Mouse (Mus musculus): Measurements from ENCODE around the gene Maml3. TPM values are rescaled to one million over a fixed set of nuclear protein-coding genes. Genes with fewer than 3 reads are reported as not detected.
A peak's percentile ranks its signal among the peaks of the same experiment; 100 is the strongest.

Gene Maml3
- polyA plus RNA-seq, 1 experiment from 2014 or later: 9.2 TPM

DNA sequence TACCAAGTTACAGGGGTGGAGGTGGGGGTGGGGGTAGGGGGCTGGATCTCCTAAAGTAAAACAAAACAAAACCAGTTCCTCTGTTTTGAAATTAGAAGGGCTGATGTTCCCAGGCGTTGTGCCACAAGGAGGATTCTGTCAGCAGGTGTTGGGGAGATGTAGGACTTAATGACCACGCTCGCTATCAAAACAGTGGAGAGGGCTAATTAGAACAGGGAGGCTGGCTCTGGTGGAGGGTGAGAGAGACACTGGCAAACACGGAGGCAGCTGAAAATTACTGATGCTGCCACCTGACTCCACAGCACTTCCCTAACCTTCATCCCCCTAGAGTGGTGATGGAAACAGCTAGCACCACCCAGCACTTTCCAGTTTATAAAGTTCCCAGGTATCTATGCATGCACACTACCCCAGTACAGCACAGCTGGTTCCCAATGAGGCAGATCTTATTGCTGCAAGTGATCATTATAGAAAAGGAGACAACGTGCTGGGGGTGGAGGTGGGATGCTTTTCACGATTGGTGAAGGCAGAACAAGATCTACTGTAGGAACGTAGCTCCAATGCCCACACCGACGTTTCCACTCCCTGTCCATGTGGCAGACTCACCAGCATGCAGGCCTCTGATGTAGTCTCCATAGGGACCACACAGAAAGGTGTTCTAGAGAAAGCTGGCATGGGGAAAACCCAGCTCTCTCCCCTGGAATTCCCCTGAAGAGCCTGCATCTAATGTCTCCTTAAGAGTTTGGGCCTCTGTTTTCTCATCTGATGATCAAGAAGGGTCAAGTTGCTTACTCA, 332.8 kb downstream of the Maml3 start:
- Histone ChIP-seq H3K9me3 (no peaks in the 10 kb centered on the region), H3K4me2 (replicated peaks) (no peak overlapping the region), H3K36me3 (no peaks in the 10 kb centered on the region), H3K4me3 (no peak overlapping the region), H3K9ac (no peak overlapping the region), H3K27me3 (replicated peaks) (no peaks in the 10 kb centered on the region), H3K4me1 (no peaks in the 10 kb centered on the region; the same call in 1 of the 2 replicates), H3K27ac (no peak overlapping the region)
- no peak for ATAC-seq (ENCODE audit: low FRiP score, low read depth)
- WGBS: 74% methylated on average over 9 of the region's 9 CpGs

- Histone ChIP-seq H3K4me3 (no peak overlapping the region), H3K36me3 (no peaks in the 10 kb centered on the region), H3K4me2 (replicated peaks) (no peak overlapping the region), H3K4me1 (no peaks in the 10 kb centered on the region; the same call in 1 of the 2 replicates), H3K27me3 (replicated peaks) (no peaks in the 10 kb centered on the region), H3K9me3 (no peaks in the 10 kb centered on the region), H3K9ac (no peak overlapping the region), H3K27ac (no peak overlapping the region)
- no peak for ATAC-seq (ENCODE audit: low FRiP score, low read depth)
- 92% methylated on average over 6 of the region's 6 CpGs for WGBS
Measured at GRCm38 (mm10) chr3:51769196-51769595, 335.7 kb downstream of the Maml3 start.

- ATAC-seq (ENCODE audit: low FRiP score, low read depth): no peak
- H3K27ac ChIP-seq: 0 out of 2 replicates have a peak overlapping the region, but pooled peaks have one; percentile 5
Measured at GRCm38 (mm10) chr3:51765220-51765923, 339.5 kb downstream of the Maml3 start.

DNA sequence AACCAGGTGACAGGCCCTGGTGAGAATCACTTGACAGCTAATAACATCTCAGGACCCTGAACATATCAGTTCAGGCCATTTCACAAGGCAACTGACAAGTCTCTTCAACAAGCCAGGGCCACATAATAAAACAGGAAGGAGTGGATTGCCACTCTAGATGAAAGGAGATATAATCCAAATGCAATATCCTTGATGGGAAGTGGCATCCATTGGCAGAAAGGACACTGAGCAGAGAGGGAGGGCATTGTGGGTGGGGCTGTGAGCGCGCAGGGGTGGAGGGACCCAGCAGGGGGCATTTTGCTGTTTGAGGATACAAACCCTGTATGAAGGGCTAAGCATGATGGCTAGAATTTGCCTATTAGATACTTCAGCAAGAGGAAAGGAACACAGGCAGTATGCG, 340.7 kb downstream of the Maml3 start:
- H3K9ac ChIP-seq: no peak overlapping the region
- no peak overlapping the region for H3K27ac ChIP-seq
- no peaks in the 10 kb centered on the region for H3K9me3 ChIP-seq
- WGBS: 89% methylated on average over 3 of the region's 3 CpGs
- no peak for ATAC-seq (ENCODE audit: low FRiP score, low read depth)
- H3K4me1 ChIP-seq: peaks cover 9% of the 10 kb centered on the region; the same call in 1 of the 2 replicates
- no peak overlapping the region for H3K4me2 ChIP-seq (replicated peaks)
- no peak overlapping the region for H3K4me3 ChIP-seq
- no peaks in the 10 kb centered on the region for H3K27me3 ChIP-seq (replicated peaks)
- no peaks in the 10 kb centered on the region for H3K36me3 ChIP-seq

More at GRCm38 (mm10) chr3:51765220-51765923, 339.5 kb downstream of the Maml3 start:
- Histone ChIP-seq H3K4me1 (peaks cover 9% of the 10 kb centered on the region; the same call in 1 of the 2 replicates), H3K36me3 (no peaks in the 10 kb centered on the region), H3K9ac (no peak overlapping the region), H3K9me3 (no peaks in the 10 kb centered on the region), H3K4me2 (replicated peaks) (no peak overlapping the region), H3K4me3 (no peak overlapping the region), H3K27me3 (replicated peaks) (no peaks in the 10 kb centered on the region)
- WGBS: 86% methylated on average over 12 of the region's 12 CpGs

DNA sequence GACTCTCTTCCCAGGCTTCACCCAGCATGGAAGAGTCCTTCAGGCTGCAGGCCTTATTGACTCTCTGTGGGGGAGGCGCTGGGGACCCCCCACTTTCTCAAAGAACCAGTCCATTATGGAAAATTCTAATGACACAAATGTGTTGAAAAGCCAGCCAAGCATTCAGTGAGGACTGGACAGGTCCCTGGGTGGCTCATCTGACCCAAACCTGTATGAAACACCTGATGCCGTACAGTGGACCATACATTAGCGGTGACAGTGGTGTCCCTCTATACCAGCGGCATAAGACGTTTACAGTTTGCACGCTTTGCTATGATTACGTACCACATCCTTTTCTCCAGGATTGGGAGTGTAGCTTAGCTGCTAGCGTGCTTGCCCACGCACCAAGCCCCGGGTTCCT, 342.0 kb downstream of the Maml3 start:
- H3K4me2 ChIP-seq (replicated peaks): no peak overlapping the region
- H3K27ac ChIP-seq: no peak overlapping the region
- no peaks in the 10 kb centered on the region for H3K27me3 ChIP-seq (replicated peaks)
- H3K36me3 ChIP-seq: no peaks in the 10 kb centered on the region
- H3K4me3 ChIP-seq: no peak overlapping the region
- WGBS: 94% methylated on average over 10 of the region's 10 CpGs
- ATAC-seq (ENCODE audit: low FRiP score, low read depth): no peak
- H3K9ac ChIP-seq: no peak overlapping the region
- H3K9me3 ChIP-seq: no peaks in the 10 kb centered on the region
- H3K4me1 ChIP-seq: peaks cover 9% of the 10 kb centered on the region; the same call in 1 of the 2 replicates

DNA sequence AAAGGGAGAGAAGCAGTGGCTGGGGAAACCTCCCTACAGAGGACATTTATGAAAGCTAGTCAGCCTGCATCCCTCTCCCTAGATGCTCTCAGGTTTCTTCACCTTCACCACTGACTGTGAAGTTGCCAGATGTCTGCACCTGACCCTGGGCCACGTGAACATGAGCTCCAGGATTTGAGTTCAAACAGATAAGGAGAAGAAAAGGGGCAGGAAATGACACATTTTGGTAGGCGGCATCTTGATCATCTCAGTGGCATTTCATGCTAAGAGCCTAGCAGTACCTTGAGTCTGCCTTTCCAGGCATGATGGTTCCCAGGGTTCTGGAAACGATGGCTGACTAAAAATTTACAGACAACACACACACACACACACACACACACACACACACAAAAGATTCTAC, 345.3 kb downstream of the Maml3 start:
- ATAC-seq (ENCODE audit: low FRiP score, low read depth): no peak
- Histone ChIP-seq H3K4me2 (replicated peaks) (no peak overlapping the region), H3K27me3 (replicated peaks) (no peaks in the 10 kb centered on the region), H3K4me1 (peaks cover 9% of the 10 kb centered on the region; the same call in 1 of the 2 replicates), H3K36me3 (no peaks in the 10 kb centered on the region), H3K27ac (no peak overlapping the region), H3K9ac (no peak overlapping the region), H3K9me3 (no peaks in the 10 kb centered on the region), H3K4me3 (no peak overlapping the region)
- WGBS: 84% methylated on average over 3 of the region's 3 CpGs

DNA sequence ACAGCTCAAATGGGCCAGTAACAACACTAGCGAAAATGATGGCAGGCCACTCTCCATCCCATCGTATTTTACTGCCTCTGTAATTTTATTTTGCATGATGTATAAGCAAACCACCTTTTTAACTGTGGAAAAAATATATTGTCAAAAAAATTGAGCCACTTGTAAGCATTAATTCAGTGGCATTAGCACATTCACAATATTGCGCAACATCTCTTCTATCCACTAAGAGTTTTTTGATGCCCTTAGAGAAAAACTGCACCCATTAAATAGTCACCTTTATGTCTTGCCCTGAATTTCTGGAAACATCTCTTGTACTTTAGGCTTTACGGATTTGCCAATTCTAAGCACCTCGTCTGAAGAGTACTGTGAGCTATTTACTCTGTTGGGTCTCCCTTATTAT, 347.8 kb downstream of the Maml3 start:
- 96% methylated on average over 5 of the region's 5 CpGs for WGBS
- Histone ChIP-seq H3K4me2 (replicated peaks) (no peak overlapping the region), H3K9ac (no peak overlapping the region), H3K36me3 (no peaks in the 10 kb centered on the region), H3K4me1 (0 out of 2 replicates have a peak, but pooled peaks cover 2% of the 10 kb centered on the region), H3K9me3 (no peaks in the 10 kb centered on the region), H3K4me3 (no peak overlapping the region), H3K27me3 (replicated peaks) (no peaks in the 10 kb centered on the region), H3K27ac (no peak overlapping the region)
- no peak for ATAC-seq (ENCODE audit: low FRiP score, low read depth)

- H3K4me1 ChIP-seq: peaks cover 8% of the 10 kb centered on the region
- ATAC-seq (ENCODE audit: low FRiP score, low read depth): no peak
- WGBS: 83% methylated on average over 5 of the region's 5 CpGs
Measured at GRCm38 (mm10) chr3:51756283-51756682, 348.6 kb downstream of the Maml3 start.

GRCm38 (mm10) chr3:51753262-51753661, 351.6 kb downstream of the Maml3 start:
- H3K36me3 ChIP-seq: no peaks in the 10 kb centered on the region
- H3K4me1 ChIP-seq: peaks cover 36% of the 10 kb centered on the region
- H3K4me2 ChIP-seq (replicated peaks): no peak overlapping the region
- ATAC-seq (ENCODE audit: low FRiP score, low read depth): no peak
- no peak overlapping the region for H3K4me3 ChIP-seq
- WGBS: 87% methylated on average over 5 of the region's 5 CpGs
- H3K9ac ChIP-seq: no peak overlapping the region
- H3K9me3 ChIP-seq: no peaks in the 10 kb centered on the region
- H3K27me3 ChIP-seq (replicated peaks): no peaks in the 10 kb centered on the region
- H3K27ac ChIP-seq: no peak overlapping the region

More at GRCm38 (mm10) chr3:51756283-51756682, 348.6 kb downstream of the Maml3 start:
- Histone ChIP-seq H3K27me3 (replicated peaks) (no peaks in the 10 kb centered on the region), H3K4me2 (replicated peaks) (no peak overlapping the region), H3K9me3 (no peaks in the 10 kb centered on the region), H3K36me3 (no peaks in the 10 kb centered on the region), H3K27ac (no peak overlapping the region), H3K9ac (no peak overlapping the region), H3K4me3 (no peak overlapping the region)

DNA sequence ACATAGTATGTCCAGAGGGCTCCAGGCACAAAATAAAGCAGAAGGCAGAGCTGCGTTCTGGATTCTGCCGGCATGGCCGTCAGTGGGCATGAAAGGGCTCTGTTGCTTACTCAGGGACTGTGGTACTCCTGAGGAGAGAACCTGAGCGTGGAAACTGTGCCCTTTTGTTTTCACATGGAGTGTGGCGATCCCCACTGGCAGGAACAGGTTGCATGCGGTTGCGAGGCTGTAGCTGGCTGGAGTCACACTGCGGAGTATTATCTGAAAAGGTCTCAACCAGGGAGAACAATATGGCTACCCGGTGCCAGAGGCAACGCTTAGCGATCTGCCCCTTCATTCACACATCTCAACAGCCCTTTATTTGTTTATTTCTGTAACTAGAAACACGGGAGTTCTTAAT, 353.4 kb downstream of the Maml3 start:
- no peak overlapping the region for H3K4me3 ChIP-seq
- no peak overlapping the region for H3K9ac ChIP-seq
- 73% methylated on average over 12 of the region's 12 CpGs for WGBS
- no peak for ATAC-seq (ENCODE audit: low FRiP score, low read depth)
- H3K27ac ChIP-seq: no peak overlapping the region
- no peaks in the 10 kb centered on the region for H3K9me3 ChIP-seq
- no peaks in the 10 kb centered on the region for H3K27me3 ChIP-seq (replicated peaks)
- no peak overlapping the region for H3K4me2 ChIP-seq (replicated peaks)
- no peaks in the 10 kb centered on the region for H3K36me3 ChIP-seq
- H3K4me1 ChIP-seq: peaks cover 42% of the 10 kb centered on the region

DNA sequence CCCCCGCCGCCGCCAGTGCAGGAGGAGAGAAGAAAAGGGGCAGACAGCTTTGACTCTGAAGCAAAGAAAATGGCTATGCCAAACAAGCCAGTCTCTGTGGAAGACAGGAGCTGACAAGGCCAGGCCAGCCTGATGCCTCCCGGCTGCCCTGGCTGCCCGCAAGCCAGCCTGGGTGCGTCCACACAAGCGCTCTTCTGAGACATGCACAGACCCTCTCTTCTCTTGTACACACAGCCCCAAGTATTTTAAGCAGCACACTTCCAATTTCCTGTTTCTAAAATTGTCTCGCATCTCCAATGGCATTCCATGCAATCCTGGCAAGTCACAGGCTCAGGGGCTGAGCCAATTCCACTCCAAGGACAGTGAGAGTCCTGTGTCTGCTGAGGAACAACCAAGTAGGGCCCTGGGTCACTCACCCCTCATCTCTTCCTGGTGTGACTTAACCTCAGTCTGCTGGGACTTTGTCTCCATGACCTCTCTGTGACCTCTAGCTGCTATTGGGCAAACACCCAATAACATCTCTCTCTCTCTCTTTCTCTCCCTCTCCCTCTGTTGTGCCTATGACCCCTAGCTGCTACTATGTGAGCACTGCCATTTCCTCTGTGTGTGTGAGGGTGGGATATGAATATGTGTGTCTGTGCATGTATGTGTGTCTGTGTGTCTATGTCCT, 354.9 kb downstream of the Maml3 start:
- ATAC-seq (ENCODE audit: low FRiP score, low read depth): peak; percentile 37
- Histone ChIP-seq H3K27me3 (replicated peaks) (no peaks in the 10 kb centered on the region), H3K4me2 (replicated peaks) (0 out of 2 replicates have a peak overlapping the region, but pooled peaks have one; percentile 16), H3K27ac (peak overlapping the region; percentile 86), H3K4me3 (no peak overlapping the region), H3K9me3 (no peaks in the 10 kb centered on the region), H3K36me3 (no peaks in the 10 kb centered on the region), H3K4me1 (peaks cover 42% of the 10 kb centered on the region), H3K9ac (0 out of 2 replicates have a peak overlapping the region, but pooled peaks have one; percentile 33)
- WGBS: 35% methylated on average over 8 of the region's 8 CpGs

GRCm38 (mm10) chr3:51749421-51749811, 355.5 kb downstream of the Maml3 start:
- ATAC-seq (ENCODE audit: low FRiP score, low read depth): peak; percentile 41
- peak overlapping the region; percentile 86 for H3K27ac ChIP-seq
- H3K9me3 ChIP-seq: no peaks in the 10 kb centered on the region
- 0 out of 2 replicates have a peak overlapping the region, but pooled peaks have one; percentile 33 for H3K9ac ChIP-seq
- no peaks in the 10 kb centered on the region for H3K36me3 ChIP-seq
- no peaks in the 10 kb centered on the region for H3K27me3 ChIP-seq (replicated peaks)
- H3K4me2 ChIP-seq (replicated peaks): 0 out of 2 replicates have a peak overlapping the region, but pooled peaks have one; percentile 16
- no peak overlapping the region for H3K4me3 ChIP-seq
- WGBS: 17% methylated on average over 7 of the region's 7 CpGs
- H3K4me1 ChIP-seq: peaks cover 42% of the 10 kb centered on the region

Measured in neural tube, embryonic 12.5 days (tissue).